Mouse (Mus musculus) cerebellum, postnatal 10 days (tissue): ENCODE measurements around the gene Dstyk.

Experiments used
- DNase-seq, 2 experiments: peaks; one replicate each; pipeline ENCODE4 v3.0.0; 2021; ENCODE audit warnings: mixed read lengths in 2 of 2

Dstyk gene

DNA sequence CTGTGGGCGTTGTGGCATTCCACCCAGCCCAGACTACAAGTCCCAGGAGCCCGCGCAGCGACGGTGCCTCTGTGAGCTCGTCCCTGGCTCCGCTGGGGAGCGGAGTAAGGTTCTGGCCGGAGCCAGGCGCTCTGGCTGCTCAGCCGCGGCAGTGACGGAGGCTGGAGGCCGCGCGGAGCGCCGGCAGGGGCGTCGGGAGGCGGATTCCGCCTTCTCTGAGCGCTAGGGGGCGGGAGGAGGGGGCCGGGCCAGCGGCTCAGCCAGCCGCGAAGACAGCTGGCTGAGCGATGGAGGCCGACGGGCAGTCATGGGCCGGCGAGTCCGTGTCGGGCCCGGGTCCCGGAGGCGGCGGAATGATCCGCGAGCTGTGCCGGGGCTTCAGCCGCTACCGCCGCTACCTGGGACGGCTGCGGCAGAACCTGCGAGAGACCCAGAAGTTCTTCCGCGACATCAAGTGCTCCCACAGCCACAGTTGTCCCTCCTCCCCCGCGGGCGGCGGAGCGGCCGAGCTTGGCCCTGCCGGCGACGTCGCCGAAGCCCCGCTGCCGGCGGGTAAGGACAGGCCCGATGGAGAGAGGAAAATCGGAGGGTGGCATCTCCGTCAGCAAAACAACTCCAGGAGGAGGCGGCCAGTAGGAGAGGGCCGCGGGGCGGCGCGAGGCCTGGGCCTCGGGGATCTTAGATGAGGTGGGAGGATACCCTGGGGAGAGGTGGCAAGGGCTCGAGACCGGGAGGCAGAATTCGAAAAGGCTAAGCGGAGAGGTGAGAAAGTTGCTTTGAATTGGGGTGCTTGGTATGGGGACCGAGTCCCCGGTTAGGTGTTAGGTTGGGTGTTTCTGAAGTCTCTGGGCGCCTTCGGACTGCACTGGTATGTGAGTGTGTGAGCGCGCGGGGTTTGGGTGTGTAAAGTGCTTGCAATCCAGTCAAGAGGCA lies at the start of gene Dstyk:
Gene Dstyk (plus strand): TSS at position 237 of the 933 bp plus-strand sequence.
- DNase-seq, result peak; percentile 93 to 95

- peak; percentile 94 to 96 for DNase-seq
Observed at GRCm38 (mm10) chr1:132367692-132368506, 49.5 kb upstream of the Dstyk start.

DNA sequence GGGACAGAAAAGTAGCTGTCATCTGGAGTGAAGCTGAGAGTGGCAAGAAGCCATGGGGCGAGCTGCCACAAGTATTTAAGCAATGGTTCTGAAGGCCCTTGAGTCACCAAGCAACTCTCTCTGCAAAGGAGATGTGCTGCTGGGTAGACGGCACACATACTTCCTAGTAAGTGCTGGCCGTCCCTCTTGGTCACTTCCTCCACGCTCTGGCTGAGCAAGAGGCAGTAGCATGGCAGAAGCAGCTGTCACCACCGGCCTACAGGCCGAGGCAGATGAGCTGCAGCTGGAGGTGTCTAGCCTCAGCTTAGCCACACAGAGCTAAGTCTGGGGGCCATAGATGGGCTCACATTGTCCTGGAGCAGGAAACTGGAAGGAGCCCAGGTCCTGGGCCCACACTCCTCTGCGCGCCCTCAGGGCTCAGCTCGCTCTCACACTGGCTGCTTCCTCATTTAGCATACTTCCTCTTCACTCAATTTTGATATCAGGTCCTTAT lies 46.6 kb upstream of the Dstyk start:
- DNase-seq, result peak in 1 of 2 experiments; percentile 43

DNA sequence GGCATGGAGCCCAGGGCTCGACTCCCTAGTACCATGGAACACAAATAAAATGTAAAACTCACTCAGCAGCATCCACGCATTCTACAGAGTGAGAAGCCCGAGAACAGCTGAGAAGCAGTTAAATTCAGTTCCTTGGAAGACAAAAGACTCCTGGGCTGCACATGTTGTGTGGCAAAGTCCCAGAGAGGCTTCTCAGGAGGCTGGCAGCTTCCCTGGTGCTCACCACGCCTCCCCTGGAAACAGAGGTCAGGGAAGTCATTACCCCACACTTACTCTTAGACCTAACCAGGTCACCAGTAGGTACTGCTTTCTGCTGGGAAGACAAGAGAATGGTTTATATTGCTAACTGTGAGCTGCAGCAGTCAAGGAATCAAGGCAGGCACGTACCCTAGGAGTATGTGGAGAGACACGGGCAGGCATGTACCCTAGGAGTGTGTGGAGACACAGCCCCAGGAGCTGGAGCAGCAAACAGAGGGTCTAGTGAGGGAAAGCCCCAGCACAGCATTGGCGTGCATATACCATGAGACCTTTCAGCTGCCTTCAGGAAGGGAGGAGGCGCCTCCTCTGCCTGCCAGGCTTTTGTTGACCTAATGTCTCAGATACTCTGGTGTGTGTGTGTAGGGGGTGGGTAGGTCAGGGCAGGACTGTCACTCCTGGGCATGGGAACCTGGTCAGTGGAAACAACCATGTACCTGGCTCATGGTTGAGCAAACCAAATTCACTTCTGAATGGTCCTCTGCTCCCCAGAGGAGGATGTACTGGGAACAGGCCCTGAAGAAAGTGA lies 45.9 kb upstream of the Dstyk start:
- DNase-seq, result no peak

GRCm38 (mm10) chr1:132372354-132372753 lies 45.0 kb upstream of the Dstyk start:
- no peak for DNase-seq

GRCm38 (mm10) chr1:132372896-132373534 lies 44.3 kb upstream of the Dstyk start:
- peak in 1 of 2 experiments; percentile 28 for DNase-seq

DNA sequence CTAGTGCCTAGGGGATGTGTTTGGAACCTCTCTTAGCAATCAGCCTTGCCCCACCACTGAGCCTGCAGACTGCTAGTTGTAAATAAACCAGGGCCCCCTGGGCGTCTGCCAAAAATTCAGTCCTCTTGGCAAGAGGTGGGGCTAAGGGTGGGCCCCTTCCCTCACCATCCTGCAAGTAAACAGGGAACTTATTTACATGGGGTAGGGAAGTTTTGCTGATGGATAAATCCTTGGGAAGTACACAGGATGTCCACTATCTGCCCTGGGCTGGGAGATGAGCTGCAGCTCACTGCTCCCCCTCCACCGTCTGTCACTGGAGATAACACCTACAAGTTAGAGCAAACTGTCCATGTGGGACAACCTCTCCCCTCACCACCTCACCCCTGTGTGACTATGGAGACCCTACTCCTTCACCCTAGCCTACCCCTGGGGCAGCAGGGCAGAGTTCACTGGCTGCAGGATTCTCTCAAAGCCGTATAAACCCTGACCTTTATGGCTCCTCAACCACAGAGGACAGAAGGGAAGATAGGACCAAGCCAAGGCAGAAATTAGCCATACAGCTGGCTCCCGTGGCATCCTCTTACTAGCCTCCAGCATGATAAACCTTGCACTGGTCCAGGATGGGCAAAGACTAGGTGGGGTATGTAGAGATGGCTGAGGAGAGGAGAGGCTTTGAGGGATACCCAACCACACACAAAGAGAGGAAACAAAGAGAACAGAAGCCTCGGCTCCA lies 43.0 kb upstream of the Dstyk start:
- peak; percentile 73 to 77 for DNase-seq

DNA sequence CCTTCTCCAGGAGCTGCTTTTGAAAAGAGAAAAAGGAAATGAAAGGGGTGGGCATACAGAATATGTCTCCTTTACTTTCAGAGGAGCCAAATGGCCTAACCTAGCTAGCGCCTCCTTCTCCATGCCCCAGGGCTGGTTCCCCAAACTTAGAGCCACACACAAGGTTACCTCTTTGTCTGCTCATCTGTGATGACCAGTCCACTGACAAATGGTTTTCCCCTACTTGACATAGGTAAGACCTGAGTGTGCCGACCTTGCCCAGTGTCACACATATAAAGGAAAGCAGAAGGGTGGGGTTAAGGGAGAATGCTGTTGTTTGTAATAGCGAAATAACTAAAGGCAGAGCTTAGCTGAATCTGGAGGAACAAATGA lies 42.5 kb upstream of the Dstyk start:
- DNase-seq, result no peak

DNA sequence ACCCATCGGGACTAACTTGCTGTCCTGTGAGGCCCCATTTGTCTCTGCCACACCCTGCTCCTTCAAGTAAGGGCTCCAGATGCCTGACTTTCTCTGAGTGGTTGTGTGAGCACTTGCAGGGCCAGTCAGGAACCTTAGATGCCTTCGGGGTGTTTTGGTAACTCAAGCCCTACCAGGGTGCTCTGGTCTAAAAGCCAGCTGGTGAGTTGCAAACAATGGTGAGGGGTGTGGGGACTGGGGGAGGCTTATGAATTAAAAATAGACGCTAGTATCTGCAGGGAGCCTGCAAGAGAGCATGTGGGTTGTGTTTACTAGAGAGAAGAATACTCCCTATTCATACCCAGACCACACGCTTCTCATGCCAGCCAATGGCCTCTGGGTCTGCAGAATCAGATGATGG lies 42.1 kb upstream of the Dstyk start:
- DNase-seq, result no peak

- no peak for DNase-seq
Observed at GRCm38 (mm10) chr1:132376211-132377054, 40.9 kb upstream of the Dstyk start.

DNA sequence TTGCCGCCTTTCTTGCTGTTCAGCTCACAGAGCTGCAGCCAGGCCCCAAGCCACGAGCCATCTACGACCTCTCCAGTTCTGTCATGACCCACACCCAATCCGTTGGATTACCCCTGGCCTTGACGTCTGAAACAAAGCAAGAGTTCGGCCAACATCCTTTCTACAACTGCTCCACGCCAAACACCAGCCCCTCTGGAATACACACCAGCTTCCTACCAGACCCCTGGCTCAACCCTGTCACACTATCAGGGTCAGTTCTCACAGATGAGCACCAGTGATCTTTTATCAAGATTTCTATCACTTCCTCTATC lies 40.3 kb upstream of the Dstyk start:
- DNase-seq, result no peak

GRCm38 (mm10) chr1:132377811-132378210 lies 39.5 kb upstream of the Dstyk start:
- no peak for DNase-seq

GRCm38 (mm10) chr1:132380550-132381100 lies 36.7 kb upstream of the Dstyk start:
- DNase-seq, result peak in 1 of 2 experiments; percentile 43

DNA sequence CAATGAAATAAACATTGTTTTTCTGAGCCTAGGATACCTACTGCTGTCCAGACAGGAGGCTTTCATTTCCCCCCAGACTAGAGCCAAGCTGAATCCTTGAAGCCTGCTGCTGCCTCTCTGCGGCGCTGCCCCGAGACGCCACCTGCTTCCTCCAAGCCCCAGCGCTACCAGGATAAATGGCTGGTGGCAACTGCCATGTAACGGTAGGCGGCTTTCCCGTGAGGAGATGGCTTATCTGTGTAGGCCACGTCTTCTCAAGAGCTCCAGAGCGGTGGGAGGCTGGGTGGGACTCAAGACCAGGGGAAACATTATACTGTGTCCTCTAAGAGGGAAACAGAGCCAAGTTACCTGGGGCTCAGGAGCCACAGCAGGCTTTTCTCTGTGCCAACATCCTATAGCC lies 35.4 kb upstream of the Dstyk start:
- peak; percentile 56 to 61 for DNase-seq

- DNase-seq, result peak in 1 of 2 experiments; percentile 44
Observed at GRCm38 (mm10) chr1:132384001-132384554, 33.3 kb upstream of the Dstyk start.

GRCm38 (mm10) chr1:132385266-132385665 lies 32.1 kb upstream of the Dstyk start:
- DNase-seq, result no peak

DNA sequence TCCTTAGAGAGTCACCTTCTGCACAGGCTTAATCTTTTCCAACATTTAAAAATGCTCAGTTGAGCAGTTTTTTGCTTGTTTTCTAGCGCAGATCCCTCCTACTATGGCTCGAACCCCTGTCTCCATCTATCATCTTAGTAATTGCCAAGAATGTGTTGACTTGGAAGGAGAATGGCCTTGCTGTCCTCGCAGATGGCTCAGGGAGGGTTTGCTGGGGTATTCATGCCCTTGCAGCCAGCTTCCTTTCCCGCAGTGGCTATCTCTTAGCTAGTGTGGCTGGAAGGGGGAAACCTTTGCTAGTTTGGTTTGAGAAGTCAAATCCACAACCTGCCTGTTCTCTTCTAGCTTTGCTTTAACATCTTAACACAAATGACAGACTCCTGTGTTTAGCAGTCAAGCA lies 31.6 kb upstream of the Dstyk start:
- DNase-seq, result peak; percentile 70 to 71

- peak in 1 of 2 experiments; percentile 26 for DNase-seq
Observed at GRCm38 (mm10) chr1:132386266-132386665, 31.1 kb upstream of the Dstyk start.

DNA sequence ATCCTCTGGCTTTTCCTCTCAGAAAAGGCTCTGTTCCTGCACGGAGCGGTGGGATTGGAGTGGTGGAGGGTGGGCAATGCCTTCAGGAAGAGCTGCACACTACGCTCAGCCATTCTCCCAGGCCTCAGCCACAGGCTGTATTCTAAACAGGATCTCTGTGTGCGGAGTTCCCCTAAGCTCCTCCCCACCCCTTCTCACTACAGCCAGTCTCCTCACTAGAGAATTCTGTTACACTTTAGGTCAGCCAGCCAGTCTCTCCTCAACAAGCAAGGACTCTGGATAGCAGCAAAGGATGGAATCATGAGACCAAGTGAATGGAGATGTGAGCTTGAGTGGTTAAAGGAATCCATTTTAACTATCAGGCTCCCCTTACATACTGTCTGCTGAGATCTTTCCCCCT lies 29.4 kb upstream of the Dstyk start:
- DNase-seq, result peak in 1 of 2 experiments; percentile 31
